Mouse (Mus musculus): ENCODE data around the gene Sirt1.
"Not testable (repeated sequence)": the region's sequence is repeated elsewhere in the genome, so short reads cannot be mapped to it uniquely, and the experiment has no call there.

Gene Sirt1

DNA sequence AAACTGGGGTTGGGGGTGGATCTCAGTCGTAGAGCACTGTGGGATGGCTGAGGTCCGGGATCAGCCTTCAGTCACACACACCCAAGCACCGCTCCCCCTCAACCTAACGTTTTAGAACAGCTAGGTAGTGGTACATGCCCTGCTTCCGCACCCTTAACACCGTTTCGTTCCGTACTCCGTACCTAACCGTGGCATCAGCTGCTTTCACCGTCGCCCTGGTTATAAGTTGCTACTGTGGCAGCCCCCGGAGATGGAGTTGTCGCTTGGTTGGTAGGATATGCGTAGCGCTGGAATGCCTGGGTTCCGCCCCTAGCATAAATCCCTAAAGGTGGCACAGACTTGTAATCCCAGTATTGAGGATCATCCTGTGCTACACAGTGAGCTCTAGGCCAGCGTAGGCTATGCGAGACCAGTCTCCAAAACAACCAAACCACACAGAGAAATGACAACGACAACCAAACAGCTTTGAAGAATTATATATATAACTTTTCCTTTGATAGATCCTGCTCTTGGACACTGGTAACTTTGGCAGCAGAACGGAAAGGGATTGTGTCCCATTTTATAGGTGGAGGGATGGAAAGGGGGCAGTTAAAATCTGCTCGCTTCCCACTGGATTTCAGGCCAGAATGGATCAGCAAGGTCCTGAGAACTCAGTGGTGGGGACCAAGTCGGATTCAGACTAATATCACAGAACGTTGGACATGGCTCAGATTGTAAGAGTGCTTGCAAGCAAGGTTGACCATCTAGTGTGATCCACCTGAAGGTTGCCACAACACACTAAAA is at the start of gene Sirt1:
Sirt1 (minus strand) TSS at position 207 of the 783 bp plus-strand sequence.
- peak; percentile 45 for DNase-seq (ENCODE audit: low read depth, low spot score)

DNA sequence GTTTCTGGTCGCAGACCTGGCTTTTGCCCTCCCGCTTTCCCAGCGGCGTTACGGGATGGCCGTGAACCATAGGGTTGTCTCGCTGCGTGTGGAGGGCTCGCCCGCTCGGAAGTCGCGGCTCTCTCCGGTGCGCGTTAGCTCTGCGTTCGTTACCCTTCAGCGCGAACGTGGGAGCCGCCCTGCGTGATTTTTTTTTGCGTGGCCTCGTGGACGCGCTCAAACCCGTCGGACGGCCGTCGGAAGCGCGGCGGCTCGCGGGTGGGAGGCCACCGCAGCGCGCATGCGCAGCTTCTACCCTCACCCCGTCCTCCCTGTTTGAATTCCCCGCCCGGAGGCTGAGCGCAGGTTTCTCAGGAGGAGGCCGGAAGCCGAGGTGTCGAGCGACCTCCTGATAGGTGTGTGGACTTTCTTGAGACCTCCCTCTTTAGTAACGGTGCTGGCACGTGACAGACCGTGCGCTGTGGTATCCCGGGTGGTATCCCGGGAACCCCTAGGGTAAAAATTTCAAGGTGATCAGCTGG is 48.3 kb upstream of the Sirt1 start, which contains the start of gene Ctnna3:
Ctnna3 (plus strand) TSS at position 314 of the 521 bp plus-strand sequence.
- DNase-seq (ENCODE audit: low read depth, low spot score): peak; percentile 92

DNA sequence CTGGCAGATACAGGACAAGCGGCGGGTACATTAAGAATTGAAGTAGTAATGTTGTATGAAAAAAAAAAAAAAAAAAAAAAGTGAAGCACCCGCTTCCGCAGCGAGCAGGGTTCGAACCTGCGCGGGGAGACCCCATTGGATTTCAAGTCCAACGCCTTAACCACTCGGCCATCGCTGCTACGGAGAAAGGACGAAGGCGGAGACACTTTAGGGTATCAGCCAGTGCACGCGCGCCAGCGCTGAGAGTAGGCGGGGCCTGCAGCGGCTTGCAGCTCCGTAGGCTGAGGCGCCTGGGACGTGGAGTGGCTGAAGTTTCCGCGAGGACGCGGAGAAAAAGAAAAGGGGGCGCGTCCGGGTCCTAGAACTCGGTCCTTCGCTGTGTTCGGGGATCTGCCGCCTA is 47.9 kb upstream of the Sirt1 start:
- peak; percentile 95 for DNase-seq (ENCODE audit: low read depth, low spot score)

DNA sequence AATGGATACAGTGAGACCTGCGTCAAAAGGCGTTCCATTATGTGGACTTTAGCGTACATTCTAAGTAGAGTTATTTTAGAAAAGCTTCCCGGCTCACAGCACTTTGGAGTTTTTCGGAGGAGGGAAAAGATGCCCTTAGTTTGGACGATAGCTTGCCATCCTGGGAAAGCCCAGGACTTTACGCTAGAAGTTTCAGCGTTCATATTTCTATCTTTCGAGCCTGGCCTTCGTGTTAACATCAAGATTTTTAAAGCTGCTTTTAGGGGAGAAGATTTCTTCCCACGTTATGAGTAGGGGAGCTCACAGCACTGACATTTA is 47.5 kb upstream of the Sirt1 start:
- no peak for DNase-seq (ENCODE audit: low read depth, low spot score)

DNA sequence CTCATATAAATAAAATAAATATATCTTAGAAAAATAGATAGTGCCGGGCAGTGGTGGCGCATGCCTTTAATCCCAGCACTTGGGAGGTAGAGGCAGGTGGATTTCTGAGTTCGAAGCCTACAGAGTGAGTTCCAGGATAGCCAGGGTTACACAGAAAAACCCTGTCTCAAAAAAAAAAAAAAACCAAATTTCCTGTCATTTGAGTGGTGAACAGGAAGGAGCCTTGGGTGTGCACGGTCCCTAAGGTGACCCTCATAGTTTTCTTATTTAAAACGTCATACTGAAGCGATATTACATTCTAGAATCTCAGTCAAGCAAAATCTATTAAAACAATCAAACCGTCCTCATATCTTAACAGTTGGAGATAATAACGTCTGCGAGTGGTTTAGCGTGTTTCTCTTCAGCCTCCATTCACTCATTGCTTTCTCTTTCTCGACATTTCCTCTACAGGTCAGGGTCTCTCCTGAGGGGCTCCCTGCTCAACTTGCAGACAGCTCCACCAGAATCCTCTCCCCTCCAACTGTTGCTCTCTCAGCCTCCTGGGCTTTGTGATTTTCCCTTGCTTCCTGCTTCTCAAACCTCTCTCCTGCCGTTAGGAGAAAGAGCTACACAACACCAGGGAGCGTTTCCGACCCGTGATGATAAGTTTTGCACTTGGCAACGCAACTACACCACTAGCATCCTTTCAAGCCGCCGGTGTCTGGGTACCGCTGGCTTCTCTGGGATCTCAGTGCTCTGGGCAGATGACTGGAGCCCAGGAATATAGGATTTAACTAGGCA is 46.9 kb upstream of the Sirt1 start:
- no peak for DNase-seq (ENCODE audit: low read depth, low spot score)

DNA sequence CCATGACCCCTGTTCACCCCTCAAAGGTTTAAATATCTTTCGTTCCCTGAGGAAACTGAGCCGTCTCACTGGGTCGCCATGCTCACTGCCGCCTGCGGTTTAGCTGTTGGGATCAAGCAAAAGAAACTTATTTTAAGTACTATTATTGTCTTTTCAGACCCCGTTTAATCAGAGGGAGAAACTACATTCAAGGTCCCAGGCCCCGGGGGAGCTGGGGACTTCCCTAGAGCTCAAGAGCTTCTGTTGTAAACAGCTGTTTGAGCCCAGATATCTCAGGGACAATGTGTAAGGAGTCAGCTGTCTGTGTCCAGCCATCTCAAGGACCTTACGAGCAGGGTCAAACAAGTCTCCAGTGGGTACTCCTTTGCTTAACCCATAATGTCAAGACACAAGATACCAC is 45.6 kb upstream of the Sirt1 start:
- no peak for DNase-seq (ENCODE audit: low read depth, low spot score)

DNA sequence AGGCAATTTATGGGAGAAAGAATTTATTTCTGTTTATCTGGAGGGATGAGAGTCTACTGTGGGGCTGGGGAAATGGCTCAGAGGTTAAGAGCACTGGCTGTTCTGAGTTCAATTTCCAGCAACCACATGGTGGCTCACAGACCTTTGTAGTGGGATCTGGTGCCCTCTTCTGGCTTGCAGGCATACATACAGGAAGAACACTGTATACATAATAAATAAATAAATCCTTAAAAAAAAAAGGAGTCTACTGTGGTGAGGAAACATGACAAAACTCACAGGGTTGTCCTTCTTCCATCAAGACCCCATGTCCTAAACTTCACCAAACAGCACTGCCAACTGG is 42.9 kb upstream of the Sirt1 start:
- no peak for DNase-seq (ENCODE audit: low read depth, low spot score)

DNA sequence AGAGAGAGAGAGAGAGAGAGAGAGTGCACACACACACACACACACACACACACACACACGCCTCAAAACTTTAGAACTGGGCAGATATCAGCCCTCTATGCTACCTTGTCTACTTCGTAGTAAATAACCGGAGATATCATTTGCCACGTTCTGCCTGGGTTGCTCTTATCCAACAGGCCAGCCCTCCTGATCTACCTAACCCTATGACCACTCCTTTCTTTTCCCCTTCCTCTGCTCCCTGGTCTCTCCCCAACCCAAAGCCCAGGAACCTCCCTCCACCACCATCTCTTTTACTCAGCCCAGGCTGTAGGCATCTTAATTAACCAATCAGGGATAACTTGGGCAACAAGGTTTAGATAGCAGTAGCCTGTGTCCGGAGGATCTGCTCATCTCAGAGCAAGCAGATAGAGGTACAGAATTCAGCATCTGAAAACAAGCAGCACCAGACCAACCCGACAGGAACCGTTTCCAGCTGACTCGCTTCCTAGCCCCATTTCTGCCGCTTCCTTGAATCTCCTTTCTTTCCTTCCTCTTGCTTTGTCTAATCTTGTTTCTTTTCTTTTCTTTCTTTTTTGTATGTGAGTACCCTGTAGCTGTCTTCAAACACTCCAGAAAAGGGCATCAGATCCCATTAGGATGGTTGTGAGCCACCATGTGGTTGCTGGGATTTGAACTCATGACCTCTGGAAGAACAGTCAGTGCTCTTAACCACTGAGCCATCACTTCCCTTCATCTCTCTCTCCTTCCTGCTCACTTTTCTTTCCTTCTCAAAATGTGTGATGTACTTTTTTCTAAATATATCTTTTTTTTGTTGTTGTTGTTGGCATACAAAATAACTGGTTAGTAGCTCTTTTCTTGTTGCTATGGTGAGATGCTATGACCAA is 42.3 kb upstream of the Sirt1 start:
- DNase-seq (ENCODE audit: low read depth, low spot score): no peak

DNA sequence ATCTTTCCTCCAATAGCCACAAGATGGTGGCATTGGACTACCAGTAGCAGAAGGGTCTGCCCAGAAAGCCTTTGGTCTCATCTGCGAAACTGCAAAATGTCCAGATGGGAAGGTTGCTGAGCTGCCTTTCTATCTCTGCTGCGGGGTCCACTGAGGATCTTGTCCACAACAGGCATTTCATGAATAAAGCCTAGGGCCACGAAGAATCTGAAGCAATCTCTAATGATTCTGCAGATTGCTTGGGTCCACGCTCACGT is 41.2 kb upstream of the Sirt1 start:
- DNase-seq (ENCODE audit: low read depth, low spot score): no peak

DNA sequence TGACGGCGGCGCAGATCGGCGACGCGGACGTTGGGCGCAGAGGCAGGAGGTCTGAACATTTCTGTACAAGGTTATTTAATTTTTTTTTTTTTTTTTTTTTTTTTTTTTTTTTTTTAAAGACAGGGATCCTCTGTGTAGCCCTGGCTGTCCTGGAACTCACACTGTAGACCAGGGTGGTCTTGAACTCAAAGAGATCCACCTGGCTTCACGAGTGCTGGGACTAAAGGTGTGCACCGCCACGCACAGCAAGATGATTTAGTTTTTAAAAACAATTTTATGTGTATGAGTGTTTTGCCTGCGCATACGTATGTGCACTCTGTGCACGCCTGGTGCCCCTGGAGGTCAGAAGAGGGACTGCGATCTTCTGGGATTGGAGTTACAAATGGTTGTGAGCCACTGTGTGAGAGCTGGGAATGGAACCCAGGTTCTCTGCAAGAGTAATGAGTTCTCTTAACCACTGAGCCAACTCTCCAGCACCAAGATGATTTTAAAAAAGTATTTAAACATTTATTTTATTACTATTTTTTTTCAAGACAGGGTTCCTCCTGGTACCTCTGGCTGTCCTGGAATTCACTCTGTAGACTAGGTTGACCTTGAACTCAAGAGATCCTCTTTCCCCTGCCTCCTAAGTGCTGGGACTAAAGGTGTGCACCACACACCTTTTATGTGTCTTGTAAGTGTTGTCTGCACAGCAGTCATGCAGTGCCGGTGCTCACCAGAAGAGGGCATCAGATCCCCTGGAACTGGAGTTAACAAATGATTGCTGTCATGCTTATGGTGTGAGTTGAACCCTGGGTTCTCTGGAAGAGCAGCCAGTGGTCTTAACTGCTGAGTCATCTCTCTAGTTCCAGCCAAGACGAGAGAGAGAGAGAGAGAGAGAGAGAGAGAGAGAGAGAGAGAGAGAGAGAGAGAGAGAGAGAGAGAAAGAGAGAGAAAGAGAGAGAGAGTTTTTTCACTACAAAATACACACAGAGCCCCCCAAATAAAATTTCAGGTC is 40.5 kb upstream of the Sirt1 start, which contains the start of gene Gm7075:
Gm7075 (minus strand) TSS at position 51 of the 997 bp plus-strand sequence.
- no peak for DNase-seq (ENCODE audit: low read depth, low spot score)

DNA sequence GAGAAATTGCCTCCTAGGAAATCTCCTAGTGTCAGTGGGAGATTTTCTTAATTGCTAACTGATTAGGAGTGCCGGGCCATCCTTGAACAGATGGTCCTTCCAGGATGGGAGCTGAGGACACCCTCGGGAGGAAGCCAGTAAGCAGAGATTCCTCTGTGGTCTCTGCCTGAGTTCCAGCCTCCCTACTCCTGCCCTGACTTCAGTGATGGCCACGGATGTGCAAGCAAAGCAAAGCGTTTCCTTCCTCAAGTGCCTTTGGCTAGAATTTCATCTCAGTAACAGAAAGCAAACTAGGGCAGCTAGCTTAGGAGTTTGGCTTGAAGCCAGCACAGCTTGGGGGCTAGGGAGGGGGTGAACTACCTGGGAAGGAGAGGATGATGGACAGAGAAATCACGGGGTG is 35.6 kb upstream of the Sirt1 start:
- no peak for DNase-seq (ENCODE audit: low read depth, low spot score)

DNA sequence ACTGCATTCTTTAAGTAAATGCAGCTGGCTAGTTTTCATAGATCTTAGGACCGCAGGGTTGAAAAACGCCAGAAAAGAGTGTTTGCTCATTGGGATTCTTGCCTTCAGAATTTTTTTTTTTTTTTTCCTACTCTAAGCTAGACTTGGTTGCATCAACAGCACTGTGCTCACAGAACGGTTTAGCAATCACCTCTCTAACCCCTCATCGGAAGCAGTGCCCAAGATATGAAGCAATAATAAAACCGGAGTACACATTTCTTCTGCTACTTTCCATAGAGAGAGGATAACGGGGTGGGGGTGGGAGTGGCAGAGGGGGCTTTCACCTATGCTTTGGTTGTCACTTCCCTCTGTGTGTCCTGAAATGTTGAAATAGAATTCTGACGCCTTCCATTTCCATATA is 34.3 kb upstream of the Sirt1 start:
- DNase-seq (ENCODE audit: low read depth, low spot score): no peak

DNA sequence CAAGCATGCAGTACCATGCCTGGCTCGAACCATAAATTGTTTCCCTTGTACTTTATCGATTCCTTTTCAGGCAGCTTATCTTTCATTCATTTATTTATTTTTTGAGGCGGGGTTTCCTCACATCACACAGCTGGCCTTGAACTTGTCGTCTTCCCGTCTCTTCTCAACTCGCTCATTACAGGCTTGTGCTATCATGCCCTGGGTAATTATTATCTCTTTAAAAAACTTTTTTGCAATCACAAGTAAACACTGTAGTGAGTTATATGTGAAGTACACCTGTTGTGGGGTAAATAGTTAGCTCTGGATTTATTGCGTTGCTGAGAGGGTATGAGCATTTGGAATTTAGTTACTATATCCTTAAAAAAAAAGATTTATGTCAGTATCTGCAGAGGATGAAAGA is 33.8 kb upstream of the Sirt1 start:
- no peak for DNase-seq (ENCODE audit: low read depth, low spot score)

DNA sequence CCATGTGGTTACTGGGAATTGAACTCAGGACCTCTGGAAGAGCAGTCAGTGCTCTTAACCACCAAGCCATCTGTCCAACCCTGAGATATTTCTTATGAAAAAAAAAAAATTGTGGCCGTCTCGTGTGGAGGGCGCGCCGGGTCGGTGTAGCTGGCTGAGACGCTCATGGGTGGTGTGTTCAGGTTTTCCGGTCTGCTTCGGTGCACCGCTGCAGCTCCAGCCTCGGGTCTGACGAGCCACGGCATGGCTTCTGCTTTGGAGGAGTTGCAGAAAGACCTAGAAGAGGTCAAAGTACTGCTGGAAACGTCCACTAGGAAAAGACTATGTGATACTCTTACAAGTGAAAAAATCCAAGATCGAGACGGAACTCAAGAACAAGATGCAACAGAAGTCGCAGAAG is 31.3 kb upstream of the Sirt1 start:
- DNase-seq (ENCODE audit: low read depth, low spot score): no peak

DNA sequence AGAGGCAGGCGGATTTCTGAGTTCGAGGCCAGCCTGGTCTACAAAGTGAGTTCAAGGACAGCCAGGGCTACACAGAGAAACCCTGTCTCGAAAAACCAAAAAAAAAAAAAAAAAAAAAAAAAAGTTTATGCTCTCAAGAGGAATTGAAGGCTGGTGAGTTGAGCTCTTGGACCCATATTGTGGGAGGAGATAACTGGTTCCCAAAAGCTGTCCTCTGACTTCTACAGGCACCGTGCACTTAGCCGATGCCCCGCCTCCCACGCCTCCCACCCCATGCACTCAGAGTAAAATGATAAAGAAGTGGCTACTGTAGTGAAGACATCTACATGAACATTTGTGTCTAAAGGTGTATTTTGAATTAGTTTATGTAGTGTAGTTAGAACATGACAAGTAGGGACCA is 30.2 kb upstream of the Sirt1 start:
- not testable (repeated sequence) for DNase-seq (ENCODE audit: low read depth, low spot score)

DNA sequence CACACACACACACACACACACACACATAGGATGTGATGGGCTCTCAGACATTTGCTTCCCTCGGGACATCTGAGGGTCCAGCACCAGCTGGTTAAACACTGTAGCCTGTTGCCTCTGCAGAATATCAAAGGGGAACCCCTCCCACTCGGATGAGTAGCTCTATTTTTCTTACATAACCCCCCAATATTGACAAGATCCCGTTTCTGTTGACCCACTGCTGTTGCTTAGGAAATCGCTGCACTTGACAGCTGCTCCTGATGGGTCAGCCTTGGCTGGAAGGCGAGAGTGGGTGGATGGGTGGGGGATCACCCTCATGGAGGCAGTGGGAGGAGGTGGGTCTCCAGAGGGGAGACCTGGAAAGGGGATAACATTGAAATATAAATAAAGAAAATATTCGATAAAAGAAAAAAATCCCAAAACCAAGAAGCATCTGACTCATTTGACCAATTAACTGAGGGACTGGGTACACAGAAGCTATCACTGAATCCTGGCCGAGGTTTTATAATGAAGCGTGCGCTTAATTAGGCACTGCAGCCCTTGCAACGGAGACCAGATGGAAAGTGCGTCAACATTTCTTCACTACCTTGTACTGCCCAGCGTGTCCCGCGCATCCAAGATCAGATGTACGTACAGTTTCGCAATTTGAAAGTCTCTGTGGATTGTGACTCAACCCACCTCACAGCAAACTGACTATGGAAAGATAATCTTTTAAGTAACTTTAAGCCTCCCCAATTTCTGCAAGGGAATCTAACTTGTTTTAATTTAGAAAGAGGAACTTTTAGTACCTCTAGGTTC is 28.9 kb upstream of the Sirt1 start:
- no peak for DNase-seq (ENCODE audit: low read depth, low spot score)

DNA sequence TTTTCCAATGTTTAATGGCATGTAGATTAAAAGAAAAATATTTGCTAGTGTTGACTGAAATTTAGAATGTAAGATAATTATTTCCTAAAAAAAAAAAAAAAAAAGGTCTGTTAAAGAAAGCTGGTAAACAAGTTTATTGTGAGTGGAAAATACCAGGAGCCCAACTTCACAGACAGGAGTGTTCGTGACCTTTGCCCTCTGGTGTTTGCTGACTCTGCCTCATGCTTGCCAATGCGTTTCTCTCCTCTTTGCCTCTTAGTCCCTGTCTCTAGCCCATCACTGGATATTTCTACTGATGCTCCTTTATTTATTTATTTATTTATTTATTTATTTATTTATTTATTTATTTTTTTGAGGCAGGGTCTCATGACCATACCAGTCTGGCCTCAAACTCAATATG is 22.1 kb upstream of the Sirt1 start:
- DNase-seq (ENCODE audit: low read depth, low spot score): no peak

DNA sequence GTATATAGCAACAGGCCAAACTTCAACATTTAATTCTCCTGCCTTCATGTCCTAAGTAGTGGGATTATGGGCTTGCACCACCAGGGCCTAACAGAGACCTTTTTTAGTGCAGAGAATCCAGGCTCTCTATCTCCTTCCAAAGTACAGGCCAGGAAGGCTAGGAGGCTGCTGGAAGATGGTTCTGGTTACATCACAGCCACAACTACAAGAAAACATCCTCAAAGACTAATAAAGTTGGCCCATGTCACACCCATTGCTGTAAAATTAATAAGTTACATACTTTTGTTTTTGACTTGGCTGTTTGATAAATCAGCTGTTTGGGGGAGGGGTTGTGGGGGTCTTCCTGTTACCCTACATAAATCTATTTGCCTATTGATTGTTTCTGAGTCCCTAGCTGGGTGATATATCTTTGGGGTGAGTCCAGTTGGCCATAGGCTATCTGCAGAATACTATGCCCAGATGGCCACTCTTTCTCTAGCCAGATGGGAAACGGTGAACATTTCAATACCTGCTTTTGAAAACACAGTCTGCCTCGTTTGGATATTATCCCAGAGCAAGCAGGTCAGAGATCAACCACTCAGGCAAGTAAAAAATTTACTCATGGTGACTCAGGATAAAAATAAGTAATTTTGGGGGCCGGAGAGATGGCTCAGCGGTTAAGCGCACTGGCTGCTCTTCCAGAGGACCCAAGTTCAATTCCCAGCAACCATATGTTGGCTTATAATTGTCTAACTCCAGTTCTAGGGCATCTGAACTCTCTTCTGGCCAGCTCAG is 21.4 kb upstream of the Sirt1 start:
- DNase-seq (ENCODE audit: low read depth, low spot score): no peak

DNA sequence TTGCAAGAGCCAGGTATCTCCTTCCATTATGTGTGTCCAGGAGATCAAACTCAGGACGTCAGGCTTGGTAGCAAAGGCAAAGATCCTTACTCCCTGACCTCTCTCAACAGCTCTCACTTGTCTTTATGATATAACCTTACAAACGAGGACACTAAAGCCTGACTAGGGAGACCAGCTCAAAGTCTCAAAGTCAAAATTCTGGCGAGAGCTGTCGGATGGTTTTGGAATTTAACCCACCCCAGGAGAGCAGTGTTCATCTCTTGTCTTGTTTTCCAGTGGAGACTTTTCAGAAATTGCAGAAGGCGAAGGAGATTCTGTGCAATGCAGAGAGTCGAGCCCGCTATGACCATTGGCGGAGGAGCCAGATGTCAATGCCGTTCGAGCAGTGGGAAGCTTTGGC is 15.5 kb upstream of the Sirt1 start:
- no peak for DNase-seq (ENCODE audit: low read depth, low spot score)
